Mouse (Mus musculus): ENCODE data around the gene Rgp1. TPM values are rescaled to one million over a fixed set of nuclear protein-coding genes. Genes with fewer than 3 reads are reported as not detected.

Gene Rgp1
- polyA plus RNA-seq, 1 experiment from 2014 or later, result 31.9 TPM

GRCm38 (mm10) chr4:43573561-43573960 lies 5.0 kb upstream of the Rgp1 start:
- no peak overlapping the region for H3K4me2 ChIP-seq
- DNase-seq, result no peak
- H3K9me3 ChIP-seq (ENCODE audit: low read depth, low read length), result no peaks in the 10 kb centered on the region
- TF ChIP-seq CTCF (IDR thresholded peaks at IDR 0.05; ENCODE audit: low read depth), result no peak
- no peak overlapping the region for H3K9ac ChIP-seq
- 83% methylated on average over 4 of the region's 4 CpGs for WGBS
- no peak overlapping the region for H3K4me3 ChIP-seq (ENCODE audit: low read depth, low read length)
- no peak for ATAC-seq (ENCODE audit: insufficient read depth)
- no peak overlapping the region for H3K27ac ChIP-seq (ENCODE audit: low read depth)
- H3K4me1 ChIP-seq (ENCODE audit: insufficient read depth), result peaks cover 9% of the 10 kb centered on the region; the same call in 1 of the 2 replicates
- peaks cover 56% of the 10 kb centered on the region for H3K36me3 ChIP-seq (ENCODE audit: insufficient read depth)
- H3K27me3 ChIP-seq (ENCODE audit: insufficient read depth, low read length), result no peaks in the 10 kb centered on the region

GRCm38 (mm10) chr4:43575356-43575755 lies 3.2 kb upstream of the Rgp1 start:
- WGBS, result 76% methylated on average over 2 of the region's 2 CpGs
- Histone ChIP-seq H3K27me3 (ENCODE audit: insufficient read depth, low read length) (no peaks in the 10 kb centered on the region), H3K4me1 (ENCODE audit: insufficient read depth) (peaks cover 15% of the 10 kb centered on the region; the same call in 1 of the 2 replicates), H3K9ac (no peak overlapping the region), H3K27ac (ENCODE audit: low read depth) (no peak overlapping the region), H3K36me3 (ENCODE audit: insufficient read depth) (peaks cover 40% of the 10 kb centered on the region), H3K4me3 (ENCODE audit: low read depth, low read length) (no peak overlapping the region), H3K9me3 (ENCODE audit: low read depth, low read length) (no peaks in the 10 kb centered on the region), H3K4me2 (no peak overlapping the region)
- ATAC-seq (ENCODE audit: insufficient read depth) (no peak), DNase-seq (no peak)
- no peak for TF ChIP-seq CTCF (IDR thresholded peaks at IDR 0.05; ENCODE audit: low read depth)

- H3K27ac ChIP-seq (ENCODE audit: low read depth), result no peak overlapping the region
Measured at GRCm38 (mm10) chr4:43577237-43577881, 1.2 kb upstream of the Rgp1 start.

GRCm38 (mm10) chr4:43579256-43579655 lies 741 bp downstream of the Rgp1 start:
- Histone ChIP-seq H3K4me3 (ENCODE audit: low read depth, low read length) (peak overlapping the region; percentile 76), H3K36me3 (ENCODE audit: insufficient read depth) (peaks cover 41% of the 10 kb centered on the region), H3K9ac (peak overlapping the region; percentile 77), H3K9me3 (ENCODE audit: low read depth, low read length) (no peaks in the 10 kb centered on the region), H3K27ac (ENCODE audit: low read depth) (peak overlapping the region; percentile 86; the same call in 1 of the 2 replicates), H3K4me1 (ENCODE audit: insufficient read depth) (peaks cover 15% of the 10 kb centered on the region; the same call in 1 of the 2 replicates), H3K4me2 (peak overlapping the region; percentile 79), H3K27me3 (ENCODE audit: insufficient read depth, low read length) (no peaks in the 10 kb centered on the region)
- ATAC-seq (ENCODE audit: insufficient read depth), result no peak
- TF ChIP-seq CTCF (IDR thresholded peaks at IDR 0.05; ENCODE audit: low read depth), result no peak
- DNase-seq, result no peak
- 6% methylated on average over 10 of the region's 10 CpGs for WGBS

More at GRCm38 (mm10) chr4:43577237-43577881, 1.2 kb upstream of the Rgp1 start:
- peak overlapping the region; percentile 76 for H3K4me3 ChIP-seq (ENCODE audit: low read depth, low read length)
- 38% methylated on average over 8 of the region's 8 CpGs for WGBS
- H3K4me2 ChIP-seq, result peak overlapping the region; percentile 79
- H3K27me3 ChIP-seq (ENCODE audit: insufficient read depth, low read length), result no peaks in the 10 kb centered on the region
- peaks cover 15% of the 10 kb centered on the region; the same call in 1 of the 2 replicates for H3K4me1 ChIP-seq (ENCODE audit: insufficient read depth)
- no peak for DNase-seq
- ATAC-seq (ENCODE audit: insufficient read depth), result no peak
- TF ChIP-seq CTCF (IDR thresholded peaks at IDR 0.05; ENCODE audit: low read depth), result no peak
- H3K36me3 ChIP-seq (ENCODE audit: insufficient read depth), result peaks cover 40% of the 10 kb centered on the region
- H3K9ac ChIP-seq, result peak overlapping the region; percentile 77
- no peaks in the 10 kb centered on the region for H3K9me3 ChIP-seq (ENCODE audit: low read depth, low read length)

GRCm38 (mm10) chr4:43579731-43580130 lies 1.2 kb downstream of the Rgp1 start:
- Histone ChIP-seq H3K9me3 (ENCODE audit: low read depth, low read length) (no peaks in the 10 kb centered on the region), H3K27me3 (ENCODE audit: insufficient read depth, low read length) (no peaks in the 10 kb centered on the region), H3K4me3 (ENCODE audit: low read depth, low read length) (peak overlapping the region; percentile 76), H3K9ac (peak overlapping the region; percentile 77), H3K36me3 (ENCODE audit: insufficient read depth) (peaks cover 46% of the 10 kb centered on the region), H3K4me1 (ENCODE audit: insufficient read depth) (peaks cover 15% of the 10 kb centered on the region; the same call in 1 of the 2 replicates), H3K27ac (ENCODE audit: low read depth) (no peak overlapping the region), H3K4me2 (peak overlapping the region; percentile 79)
- ATAC-seq (ENCODE audit: insufficient read depth), result no peak
- no peak for TF ChIP-seq CTCF (IDR thresholded peaks at IDR 0.05; ENCODE audit: low read depth)
- DNase-seq, result no peak
- 84% methylated on average over 6 of the region's 6 CpGs for WGBS

GRCm38 (mm10) chr4:43580721-43581120 lies 2.2 kb downstream of the Rgp1 start:
- DNase-seq (no peak), ATAC-seq (ENCODE audit: insufficient read depth) (no peak)
- no peak overlapping the region for H3K9ac ChIP-seq
- peaks cover 15% of the 10 kb centered on the region; the same call in 1 of the 2 replicates for H3K4me1 ChIP-seq (ENCODE audit: insufficient read depth)
- no peak for TF ChIP-seq CTCF (IDR thresholded peaks at IDR 0.05; ENCODE audit: low read depth)
- no peaks in the 10 kb centered on the region for H3K27me3 ChIP-seq (ENCODE audit: insufficient read depth, low read length)
- no peak overlapping the region for H3K4me2 ChIP-seq
- H3K36me3 ChIP-seq (ENCODE audit: insufficient read depth), result peaks cover 49% of the 10 kb centered on the region
- H3K9me3 ChIP-seq (ENCODE audit: low read depth, low read length), result no peaks in the 10 kb centered on the region
- WGBS, result 94% methylated on average over 5 of the region's 5 CpGs
- H3K4me3 ChIP-seq (ENCODE audit: low read depth, low read length), result no peak overlapping the region
- no peak overlapping the region for H3K27ac ChIP-seq (ENCODE audit: low read depth)

- DNase-seq (no peak), ATAC-seq (ENCODE audit: insufficient read depth) (no peak)
- no peaks in the 10 kb centered on the region for H3K27me3 ChIP-seq (ENCODE audit: insufficient read depth, low read length)
- peaks cover 15% of the 10 kb centered on the region; the same call in 1 of the 2 replicates for H3K4me1 ChIP-seq (ENCODE audit: insufficient read depth)
- peaks cover 49% of the 10 kb centered on the region for H3K36me3 ChIP-seq (ENCODE audit: insufficient read depth)
- H3K27ac ChIP-seq (ENCODE audit: low read depth), result no peak overlapping the region
- H3K4me2 ChIP-seq, result no peak overlapping the region
- no peak overlapping the region for H3K9ac ChIP-seq
- TF ChIP-seq CTCF (IDR thresholded peaks at IDR 0.05; ENCODE audit: low read depth), result no peak
- 96% methylated on average over 12 of the region's 12 CpGs for WGBS
- H3K9me3 ChIP-seq (ENCODE audit: low read depth, low read length), result no peaks in the 10 kb centered on the region
- H3K4me3 ChIP-seq (ENCODE audit: low read depth, low read length), result no peak overlapping the region
Measured at GRCm38 (mm10) chr4:43581381-43581780, 2.9 kb downstream of the Rgp1 start.
